Mouse (Mus musculus): ENCODE data around the gene Lst1.

DNA sequence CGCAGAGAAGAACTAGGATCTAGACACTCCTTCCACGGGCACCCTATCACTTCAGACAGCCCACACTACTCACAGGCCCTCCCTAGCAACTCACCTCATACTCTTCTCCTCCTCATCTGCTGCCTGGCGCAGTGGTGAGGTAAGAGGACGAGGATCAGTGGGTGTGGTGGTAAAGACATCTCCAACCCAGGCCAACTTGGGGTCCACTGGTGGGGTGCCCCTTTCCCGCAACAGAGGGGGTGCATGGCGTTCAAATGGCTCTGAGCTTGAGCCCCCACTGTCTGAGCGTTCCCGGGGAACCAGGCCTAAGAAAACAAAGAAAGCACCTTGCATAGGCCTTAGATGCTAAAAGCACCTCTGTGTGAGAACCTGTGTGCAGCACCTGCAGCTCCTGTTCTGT is 31.0 kb downstream of the Lst1 start:
- no peak for TF ChIP-seq POLR2A (IDR thresholded peaks at IDR 0.05; ENCODE audit: borderline replicate concordance, extremely low read depth, insufficient read depth, insufficient read length, poor library complexity, severe bottlenecking)
- no peak for TF ChIP-seq CTCF (IDR thresholded peaks at IDR 0.05; ENCODE audit: borderline replicate concordance, extremely low read depth, insufficient read depth, insufficient read length)
